Comparison of ENCODE assay signal across 5 mouse cellular contexts in the genomic region with DNA sequence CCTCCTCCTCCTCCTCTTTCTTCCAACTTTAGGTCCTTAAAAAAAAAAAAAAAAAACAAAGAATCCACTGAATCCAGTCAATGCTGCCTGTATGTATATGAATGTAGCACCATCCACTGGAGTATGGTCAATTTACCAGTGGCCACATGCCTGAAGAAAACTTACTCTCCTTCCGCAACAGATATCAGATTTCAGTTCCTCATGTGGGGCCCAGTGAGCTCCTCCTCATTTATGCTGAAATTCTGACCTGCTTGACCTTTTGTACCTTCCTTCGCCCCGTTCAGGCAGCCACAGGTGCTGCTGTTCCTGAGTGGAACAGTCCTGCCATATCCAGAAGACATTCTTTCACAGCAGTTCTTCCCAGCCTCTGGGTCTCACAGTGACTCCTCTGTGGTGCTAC.
"Had no signal": no experiment of that assay in that cellular context is flagged by ENCODE, and none has a peak within 500 bp of the region (broad histone marks: within the 10 kb centered on the region; RNA-seq: fewer than 3 reads in every experiment).

No protein-coding gene starts in this region.

- DNase-seq: kidney, adult 18-20 months; kidney, postnatal 10 days; kidney, postnatal 4 days; thymus, postnatal 4 days had no signal

- ATAC-seq: midbrain, embryonic 15.5 days had no signal
